Mouse (Mus musculus): Measurements from ENCODE around the gene Tmem175.

- TF ChIP-seq CTCF (conservative IDR thresholded peaks at IDR 0.05; ENCODE audit: insufficient read depth, insufficient read length, low read depth, low read length) (no peak), POLR2A (IDR thresholded peaks at IDR 0.05; ENCODE audit: low read depth, low read length) (no peak)
Measured at GRCm38 (mm10) chr5:108668387-108668932, 38.9 kb downstream of the Tmem175 start.
